Mouse (Mus musculus): Measurements from ENCODE around the gene Plekhh1.

DNA sequence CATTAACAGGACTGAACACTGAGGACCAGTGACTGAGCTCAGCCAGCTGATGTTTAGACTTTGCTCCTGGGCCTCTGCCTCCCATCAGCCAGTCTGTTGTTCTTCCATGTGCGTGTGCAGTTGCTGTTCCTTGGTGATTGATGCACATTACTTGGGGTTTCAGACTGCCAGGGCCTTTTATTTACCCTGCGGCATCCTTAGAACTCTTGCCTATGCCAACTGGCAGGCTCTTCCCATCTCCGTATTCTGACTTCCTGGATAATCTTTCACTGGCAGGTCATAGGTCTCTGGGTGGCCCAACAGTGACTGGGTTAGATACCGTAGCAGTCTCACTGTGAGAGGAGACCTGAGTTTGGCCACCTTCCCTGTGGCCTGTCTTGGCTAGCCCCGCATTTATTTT, 38.6 kb downstream of the Plekhh1 start:
- TF ChIP-seq ZNF384 (IDR thresholded peaks at IDR 0.05; ENCODE audit: low read depth, low read length) (no peak), HCFC1 (IDR thresholded peaks at IDR 0.05; ENCODE audit: borderline replicate concordance, insufficient read depth, low read length) (no peak)
